Mouse (Mus musculus): Measurements from ENCODE around the gene Ccdc169. TPM values are rescaled to one million over a fixed set of nuclear protein-coding genes. Genes with fewer than 3 reads are reported as not detected.

Gene Ccdc169
- polyA plus RNA-seq, 1 experiment from 2014 or later, result 0.30 TPM

GRCm38 (mm10) chr3:55144916-55145315 is 7.8 kb downstream of the Ccdc169 start:
- H3K27ac ChIP-seq (ENCODE audit: low read length), result no peak overlapping the region
- H3K9ac ChIP-seq (replicated peaks; ENCODE audit: low read depth, low read length), result no peak overlapping the region
- no peak overlapping the region for H3K4me3 ChIP-seq (replicated peaks; ENCODE audit: low read length)
- no peaks in the 10 kb centered on the region for H3K27me3 ChIP-seq (replicated peaks; ENCODE audit: control insufficient read depth, insufficient read depth, low read length)
- H3K36me3 ChIP-seq (ENCODE audit: control insufficient read depth, insufficient read depth), result no peaks in the 10 kb centered on the region
- no peak for ATAC-seq
- H3K9me3 ChIP-seq (ENCODE audit: control insufficient read depth, low read length), result no peaks in the 10 kb centered on the region
- 59% methylated on average over 4 of the region's 4 CpGs for WGBS
- H3K4me2 ChIP-seq (ENCODE audit: low read length), result no peak overlapping the region
- no peaks in the 10 kb centered on the region for H3K4me1 ChIP-seq (replicated peaks; ENCODE audit: control insufficient read depth, insufficient read depth, low read length)

GRCm38 (mm10) chr3:55146441-55146840 is 9.3 kb downstream of the Ccdc169 start:
- Histone ChIP-seq H3K27ac (ENCODE audit: low read length) (no peak overlapping the region), H3K9me3 (ENCODE audit: control insufficient read depth, low read length) (no peaks in the 10 kb centered on the region), H3K9ac (replicated peaks; ENCODE audit: low read depth, low read length) (no peak overlapping the region), H3K4me2 (ENCODE audit: low read length) (no peak overlapping the region), H3K4me1 (replicated peaks; ENCODE audit: control insufficient read depth, insufficient read depth, low read length) (no peaks in the 10 kb centered on the region), H3K27me3 (replicated peaks; ENCODE audit: control insufficient read depth, insufficient read depth, low read length) (no peaks in the 10 kb centered on the region), H3K4me3 (replicated peaks; ENCODE audit: low read length) (no peak overlapping the region), H3K36me3 (ENCODE audit: control insufficient read depth, insufficient read depth) (no peaks in the 10 kb centered on the region)
- ATAC-seq, result no peak
- 74% methylated on average over 6 of the region's 6 CpGs for WGBS

- Histone ChIP-seq H3K9ac (replicated peaks; ENCODE audit: low read depth, low read length) (no peak overlapping the region), H3K27me3 (replicated peaks; ENCODE audit: control insufficient read depth, insufficient read depth, low read length) (no peaks in the 10 kb centered on the region), H3K27ac (ENCODE audit: low read length) (no peak overlapping the region), H3K4me1 (replicated peaks; ENCODE audit: control insufficient read depth, insufficient read depth, low read length) (no peaks in the 10 kb centered on the region), H3K4me3 (replicated peaks; ENCODE audit: low read length) (no peak overlapping the region), H3K36me3 (ENCODE audit: control insufficient read depth, insufficient read depth) (no peaks in the 10 kb centered on the region), H3K9me3 (ENCODE audit: control insufficient read depth, low read length) (no peaks in the 10 kb centered on the region), H3K4me2 (ENCODE audit: low read length) (no peak overlapping the region)
- 92% methylated on average over 2 of the region's 2 CpGs for WGBS
- ATAC-seq, result no peak
Measured at GRCm38 (mm10) chr3:55147156-55147555, 10.0 kb downstream of the Ccdc169 start.

- no peak for ATAC-seq
Measured at GRCm38 (mm10) chr3:55148091-55148490, 11.0 kb downstream of the Ccdc169 start.

GRCm38 (mm10) chr3:55151656-55152433 is 14.7 kb downstream of the Ccdc169 start:
- H3K36me3 ChIP-seq (ENCODE audit: control insufficient read depth, insufficient read depth), result no peaks in the 10 kb centered on the region
- 0 out of 2 replicates have a peak, but pooled peaks have one; percentile 34 for ATAC-seq
- H3K4me1 ChIP-seq (replicated peaks; ENCODE audit: control insufficient read depth, insufficient read depth, low read length), result no peaks in the 10 kb centered on the region
- H3K27me3 ChIP-seq (replicated peaks; ENCODE audit: control insufficient read depth, insufficient read depth, low read length), result no peaks in the 10 kb centered on the region
- WGBS, result 44% methylated on average over 7 of the region's 7 CpGs
- H3K9me3 ChIP-seq (ENCODE audit: control insufficient read depth, low read length), result no peaks in the 10 kb centered on the region
- H3K27ac ChIP-seq (ENCODE audit: low read length), result peak overlapping the region; percentile 28; the same call in 1 of the 2 replicates
- no peak overlapping the region for H3K4me2 ChIP-seq (ENCODE audit: low read length)
- H3K9ac ChIP-seq (replicated peaks; ENCODE audit: low read depth, low read length), result no peak overlapping the region
- H3K4me3 ChIP-seq (replicated peaks; ENCODE audit: low read length), result no peak overlapping the region

More at GRCm38 (mm10) chr3:55148091-55148490, 11.0 kb downstream of the Ccdc169 start:
- Histone ChIP-seq H3K9ac (replicated peaks; ENCODE audit: low read depth, low read length) (no peak overlapping the region), H3K9me3 (ENCODE audit: control insufficient read depth, low read length) (no peaks in the 10 kb centered on the region), H3K27me3 (replicated peaks; ENCODE audit: control insufficient read depth, insufficient read depth, low read length) (no peaks in the 10 kb centered on the region), H3K4me3 (replicated peaks; ENCODE audit: low read length) (no peak overlapping the region), H3K4me1 (replicated peaks; ENCODE audit: control insufficient read depth, insufficient read depth, low read length) (no peaks in the 10 kb centered on the region), H3K27ac (ENCODE audit: low read length) (no peak overlapping the region), H3K4me2 (ENCODE audit: low read length) (no peak overlapping the region), H3K36me3 (ENCODE audit: control insufficient read depth, insufficient read depth) (no peaks in the 10 kb centered on the region)
- WGBS, result 23% methylated on average over 3 of the region's 3 CpGs

- no peaks in the 10 kb centered on the region for H3K27me3 ChIP-seq (replicated peaks; ENCODE audit: control insufficient read depth, insufficient read depth, low read length)
- H3K27ac ChIP-seq (ENCODE audit: low read length), result no peak overlapping the region
- 66% methylated on average over 6 of the region's 6 CpGs for WGBS
- H3K36me3 ChIP-seq (ENCODE audit: control insufficient read depth, insufficient read depth), result no peaks in the 10 kb centered on the region
- H3K4me2 ChIP-seq (ENCODE audit: low read length), result no peak overlapping the region
- H3K9me3 ChIP-seq (ENCODE audit: control insufficient read depth, low read length), result no peaks in the 10 kb centered on the region
- no peak overlapping the region for H3K9ac ChIP-seq (replicated peaks; ENCODE audit: low read depth, low read length)
- H3K4me3 ChIP-seq (replicated peaks; ENCODE audit: low read length), result no peak overlapping the region
- 0 out of 2 replicates have a peak, but pooled peaks cover 2% of the 10 kb centered on the region for H3K4me1 ChIP-seq (replicated peaks; ENCODE audit: control insufficient read depth, insufficient read depth, low read length)
- ATAC-seq, result peak; percentile 47
Measured at GRCm38 (mm10) chr3:55152673-55153334, 15.7 kb downstream of the Ccdc169 start.

- 87% methylated on average over 7 of the region's 7 CpGs for WGBS
Measured at GRCm38 (mm10) chr3:55154163-55154562, 17.0 kb downstream of the Ccdc169 start.

GRCm38 (mm10) chr3:55157413-55157812 is 20.3 kb downstream of the Ccdc169 start:
- 48% methylated on average over 5 of the region's 5 CpGs for WGBS
- peak; percentile 58 for ATAC-seq
- Histone ChIP-seq H3K9me3 (ENCODE audit: control insufficient read depth, low read length) (no peaks in the 10 kb centered on the region), H3K27ac (ENCODE audit: low read length) (no peak overlapping the region), H3K9ac (replicated peaks; ENCODE audit: low read depth, low read length) (no peak overlapping the region), H3K27me3 (replicated peaks; ENCODE audit: control insufficient read depth, insufficient read depth, low read length) (no peaks in the 10 kb centered on the region), H3K4me3 (replicated peaks; ENCODE audit: low read length) (no peak overlapping the region), H3K4me2 (ENCODE audit: low read length) (no peak overlapping the region), H3K36me3 (ENCODE audit: control insufficient read depth, insufficient read depth) (no peaks in the 10 kb centered on the region), H3K4me1 (replicated peaks; ENCODE audit: control insufficient read depth, insufficient read depth, low read length) (0 out of 2 replicates have a peak, but pooled peaks cover 2% of the 10 kb centered on the region)

More at GRCm38 (mm10) chr3:55154163-55154562, 17.0 kb downstream of the Ccdc169 start:
- Histone ChIP-seq H3K4me1 (replicated peaks; ENCODE audit: control insufficient read depth, insufficient read depth, low read length) (0 out of 2 replicates have a peak, but pooled peaks cover 2% of the 10 kb centered on the region), H3K9ac (replicated peaks; ENCODE audit: low read depth, low read length) (no peak overlapping the region), H3K4me3 (replicated peaks; ENCODE audit: low read length) (no peak overlapping the region), H3K27me3 (replicated peaks; ENCODE audit: control insufficient read depth, insufficient read depth, low read length) (no peaks in the 10 kb centered on the region), H3K4me2 (ENCODE audit: low read length) (no peak overlapping the region), H3K9me3 (ENCODE audit: control insufficient read depth, low read length) (no peaks in the 10 kb centered on the region), H3K27ac (ENCODE audit: low read length) (no peak overlapping the region), H3K36me3 (ENCODE audit: control insufficient read depth, insufficient read depth) (no peaks in the 10 kb centered on the region)
- ATAC-seq, result no peak

GRCm38 (mm10) chr3:55161144-55161543 is 24.0 kb downstream of the Ccdc169 start:
- no peak overlapping the region for H3K4me2 ChIP-seq (ENCODE audit: low read length)
- H3K27me3 ChIP-seq (replicated peaks; ENCODE audit: control insufficient read depth, insufficient read depth, low read length), result no peaks in the 10 kb centered on the region
- no peak overlapping the region for H3K9ac ChIP-seq (replicated peaks; ENCODE audit: low read depth, low read length)
- no peaks in the 10 kb centered on the region for H3K9me3 ChIP-seq (ENCODE audit: control insufficient read depth, low read length)
- no peak overlapping the region for H3K27ac ChIP-seq (ENCODE audit: low read length)
- ATAC-seq, result no peak
- 46% methylated on average over 7 of the region's 7 CpGs for WGBS
- no peaks in the 10 kb centered on the region for H3K36me3 ChIP-seq (ENCODE audit: control insufficient read depth, insufficient read depth)
- H3K4me3 ChIP-seq (replicated peaks; ENCODE audit: low read length), result no peak overlapping the region
- H3K4me1 ChIP-seq (replicated peaks; ENCODE audit: control insufficient read depth, insufficient read depth, low read length), result 0 out of 2 replicates have a peak, but pooled peaks cover 2% of the 10 kb centered on the region

Data from forebrain, embryonic 16.5 days (tissue).